Mouse (Mus musculus) kidney, adult 2 months (tissue): Measurements from ENCODE around the gene Slfn9. TPM values are rescaled to one million over a fixed set of nuclear protein-coding genes. Genes with fewer than 3 reads are reported as not detected.

Experiments used
- DNase-seq: peaks from one replicate; pipeline ENCODE4 v3.0.0; 2021
- H3K27ac ChIP-seq: fragments of 200-500 bp; 2 replicates; pipeline ENCODE4 v1.5.1; 2012; ENCODE audit warnings: low read depth, low read length, control low read depth, inconsistent platforms; ENCODE audit not compliant: insufficient read depth
- H3K27me3 ChIP-seq: fragments of 200-500 bp; replicated peaks from 2 replicates; pipeline ENCODE4 v1.6.1; 2012; ENCODE audit warnings: mild to moderate bottlenecking, moderate library complexity, low read length, inconsistent platforms; ENCODE audit not compliant: control insufficient read depth, insufficient read depth
- H3K36me3 ChIP-seq: fragments of 200-500 bp; 2 replicates; pipeline ENCODE4 v1.6.1; 2012; ENCODE audit warnings: mild to moderate bottlenecking, moderate library complexity, low read length, inconsistent platforms; ENCODE audit not compliant: control insufficient read depth, insufficient read depth
- H3K4me1 ChIP-seq: fragments of 200-500 bp; 2 replicates; pipeline ENCODE4 v1.6.1; 2011; ENCODE audit warnings: low read length; ENCODE audit not compliant: control insufficient read depth, insufficient read depth
- H3K4me3 ChIP-seq: fragments of 200-500 bp; 2 replicates; pipeline ENCODE4 v1.5.1; 2011; ENCODE audit warnings: mild to moderate bottlenecking, low read depth, low read length, control low read depth; ENCODE audit not compliant: insufficient read depth
- CTCF ChIP-seq: fragments of 200-500 bp; conservative IDR thresholded peaks from 2 replicates; pipeline ENCODE4 v1.5.1; 2011; ENCODE audit warnings: low read depth, mild to moderate bottlenecking, control low read depth, low read length, moderate library complexity, mixed read lengths; ENCODE audit not compliant: insufficient read depth, insufficient read length
- POLR2A ChIP-seq: fragments of 200-500 bp; IDR thresholded peaks from one replicate; pipeline ENCODE4 v1.6.1; 2011; ENCODE audit warnings: low read depth, low read length, control low read depth
- WGBS: fragments of 180-500 bp; shearing (Covaris S2); methylation state at CpG from one replicate; pipeline ENCODE4 v1.1.7; 2018; 5-methylcytosine and 5-hydroxymethylcytosine counted together
- polyA plus RNA-seq: library from polyadenylated mRNA; depleted of rRNA; stranded (reverse); fragments of >200 nt; gene quantifications from 2 replicates; pipeline ENCODE4 v1.2.3, GENCODE M21; 2012

The Slfn9 gene
- polyA plus RNA-seq, 1 experiment, result 0.36 TPM

GRCm38 (mm10) chr11:82971590-82971974, 20.0 kb downstream of the Slfn9 start:
- no peak overlapping the region for H3K27ac ChIP-seq
- H3K27me3 ChIP-seq, result no peaks in the 10 kb centered on the region
- WGBS, result 84% methylated on average over 11 of the region's 11 CpGs
- DNase-seq, result no peak
- H3K4me3 ChIP-seq, result no peak overlapping the region
- H3K36me3 ChIP-seq, result no peaks in the 10 kb centered on the region
- no peak for TF ChIP-seq POLR2A
- TF ChIP-seq CTCF, result no peak
- no peaks in the 10 kb centered on the region for H3K4me1 ChIP-seq

- DNase-seq, result peak; percentile 23
- Histone ChIP-seq H3K4me1 (no peaks in the 10 kb centered on the region), H3K36me3 (no peaks in the 10 kb centered on the region), H3K4me3 (no peak overlapping the region), H3K27me3 (no peaks in the 10 kb centered on the region), H3K27ac (0 out of 2 replicates have a peak overlapping the region, but pooled peaks have one; percentile 7)
- WGBS, result 17% methylated on average over 31 of the region's 31 CpGs
- TF ChIP-seq POLR2A, result no peak
- TF ChIP-seq CTCF, result 0 out of 2 replicates have a peak, but pooled peaks have one; percentile 26
Observed at GRCm38 (mm10) chr11:82970712-82971589, 20.7 kb downstream of the Slfn9 start.

- no peaks in the 10 kb centered on the region; the same call in 1 of the 2 replicates for H3K36me3 ChIP-seq
- WGBS, result 77% methylated on average over 8 of the region's 8 CpGs
Observed at GRCm38 (mm10) chr11:82962215-82962614, 29.4 kb downstream of the Slfn9 start.

GRCm38 (mm10) chr11:82961743-82962142, 29.9 kb downstream of the Slfn9 start:
- Histone ChIP-seq H3K4me3 (no peak overlapping the region), H3K4me1 (no peaks in the 10 kb centered on the region; the same call in 1 of the 2 replicates), H3K27me3 (no peaks in the 10 kb centered on the region), H3K36me3 (no peaks in the 10 kb centered on the region; the same call in 1 of the 2 replicates), H3K27ac (no peak overlapping the region)
- 47% methylated on average over 2 of the region's 2 CpGs for WGBS
- TF ChIP-seq CTCF (no peak), POLR2A (no peak)
- DNase-seq, result no peak

More at GRCm38 (mm10) chr11:82962215-82962614, 29.4 kb downstream of the Slfn9 start:
- Histone ChIP-seq H3K27ac (no peak overlapping the region), H3K27me3 (no peaks in the 10 kb centered on the region), H3K4me1 (no peaks in the 10 kb centered on the region; the same call in 1 of the 2 replicates), H3K4me3 (no peak overlapping the region)
- DNase-seq, result no peak
- TF ChIP-seq POLR2A, result no peak
- no peak for TF ChIP-seq CTCF

- 17% methylated on average over 4 of the region's 4 CpGs for whole genome bisulfite sequencing
- TF ChIP-seq POLR2A (no peak), CTCF (peak; percentile 45)
- peak; percentile 71 for DNase-seq
Observed at GRCm38 (mm10) chr11:82959613-82960012, 32.0 kb downstream of the Slfn9 start.

GRCm38 (mm10) chr11:82956925-82957324, 34.7 kb downstream of the Slfn9 start:
- 64% methylated on average over 10 of the region's 10 CpGs for WGBS
- H3K36me3 ChIP-seq, result no peaks in the 10 kb centered on the region; the same call in 1 of the 2 replicates
- no peak for DNase-seq

More at GRCm38 (mm10) chr11:82959613-82960012, 32.0 kb downstream of the Slfn9 start:
- no peaks in the 10 kb centered on the region; the same call in 1 of the 2 replicates for H3K36me3 ChIP-seq
- no peaks in the 10 kb centered on the region; the same call in 1 of the 2 replicates for H3K4me1 ChIP-seq
- H3K27me3 ChIP-seq, result no peaks in the 10 kb centered on the region
- H3K4me3 ChIP-seq, result no peak overlapping the region
- no peak overlapping the region for H3K27ac ChIP-seq

GRCm38 (mm10) chr11:82954631-82955030, 37.0 kb downstream of the Slfn9 start:
- Histone ChIP-seq H3K36me3 (no peaks in the 10 kb centered on the region), H3K4me3 (peak overlapping the region; percentile 31; the same call in 1 of the 2 replicates), H3K27me3 (no peaks in the 10 kb centered on the region), H3K4me1 (no peaks in the 10 kb centered on the region), H3K27ac (no peak overlapping the region)
- 62% methylated on average over 6 of the region's 6 CpGs for WGBS
- TF ChIP-seq POLR2A, result no peak
- no peak for TF ChIP-seq CTCF
- no peak for DNase-seq

More at GRCm38 (mm10) chr11:82956925-82957324, 34.7 kb downstream of the Slfn9 start:
- TF ChIP-seq POLR2A (no peak), CTCF (no peak)
- H3K27ac ChIP-seq, result no peak overlapping the region
- no peaks in the 10 kb centered on the region for H3K27me3 ChIP-seq
- no peaks in the 10 kb centered on the region; the same call in 1 of the 2 replicates for H3K4me1 ChIP-seq
- no peak overlapping the region for H3K4me3 ChIP-seq
